Comparison of ENCODE assay signal across 25 mouse cellular contexts in the genomic region with DNA sequence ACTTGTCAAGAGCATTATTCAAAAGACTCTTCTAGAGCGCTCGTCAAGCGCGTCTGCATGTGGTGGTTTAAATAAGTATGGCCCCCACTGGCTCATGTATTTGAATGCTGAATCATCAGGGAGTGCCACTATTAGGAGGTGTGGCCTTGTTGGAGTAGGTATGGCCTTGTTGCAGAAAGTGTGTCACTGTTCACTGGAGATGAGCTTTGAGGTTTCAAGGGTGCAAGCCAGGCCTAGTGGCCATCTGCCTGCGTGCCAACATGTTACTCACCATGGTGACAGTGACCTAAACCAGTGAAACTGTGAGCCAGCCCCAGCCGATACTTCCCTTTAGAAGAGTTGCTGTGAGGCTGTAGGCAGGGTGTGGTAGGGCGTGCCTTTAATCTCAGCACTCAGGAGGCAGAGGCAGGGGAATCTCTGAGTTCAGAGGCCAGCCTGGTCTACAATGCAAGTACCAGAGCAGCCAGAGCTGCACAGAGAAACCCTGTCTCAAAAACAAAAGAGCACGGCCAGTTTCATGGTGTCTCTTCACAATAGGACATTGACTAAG. TPM values are rescaled to one million over a fixed set of nuclear protein-coding genes. Genes with fewer than 3 reads are reported as not detected.
DNase-seq lines count a peak whose midpoint lies in the region; TF ChIP-seq lines count a peak whose summit lies in the region.
"Had no signal": no experiment of that assay in that cellular context is flagged by ENCODE, and none has a peak within 500 bp of the region (broad histone marks: within the 10 kb centered on the region; RNA-seq: fewer than 3 reads in every experiment).

No protein-coding gene starts in this region.

- H3K27ac ChIP-seq in heart, adult 2 months: no peak overlapping the region
- H3K27ac ChIP-seq in thymus, adult 2 months (ENCODE audit: control insufficient read depth, insufficient read depth, low read length): no peak overlapping the region
- H3K27ac ChIP-seq: forebrain, embryonic 13.5 days; gastrocnemius, adult 2 months; hindbrain, embryonic 10.5 days; hindbrain, embryonic 15.5 days; liver, embryonic 15.5 days; lung, embryonic 15.5 days; neural tube, embryonic 12.5 days; stomach, postnatal 0 days had no signal

- TF ChIP-seq POLR2A in heart, adult 2 months (IDR thresholded peaks at IDR 0.05; ENCODE audit: insufficient read depth, low read depth, low read length): no peak
- TF ChIP-seq POLR2A in thymus, adult 2 months (IDR thresholded peaks at IDR 0.05; ENCODE audit: control insufficient read depth, extremely low read depth, insufficient read depth, low read length, poor library complexity): no peak

- no peak for TF ChIP-seq CTCF in heart, adult 2 months (IDR thresholded peaks at IDR 0.05)
- no peak for TF ChIP-seq CTCF in thymus, adult 2 months (IDR thresholded peaks at IDR 0.05; ENCODE audit: borderline replicate concordance, control insufficient read depth, extremely low read depth, insufficient read depth, low read length, poor library complexity)

- TF ChIP-seq EP300 in heart, adult 2 months (IDR thresholded peaks at IDR 0.05; ENCODE audit: insufficient read depth, low read depth, low read length): no peak

- DNase-seq in heart, adult 11 months: peak; percentile 52
- no peak for DNase-seq in heart, adult 2 months
- DNase-seq in ES-CJ7 (ENCODE audit: low read depth, low spot score): peak; percentile 59
- peak; percentile 85 for DNase-seq in adrenal gland, adult 2 months
- peak; percentile 52 to 83 for DNase-seq in adrenal gland, postnatal 36 days
- DNase-seq in testis, postnatal 14 days (ENCODE audit: low spot score): no peak
- DNase-seq in frontal cortex, adult 2 months (ENCODE audit: extremely low spot score in 1 of 2, low spot score in 1 of 2): no peak
- no peak for DNase-seq in thymus, adult 2 months
- DNase-seq: cerebellum, adult 9-10 months; cerebellum, postnatal 36 days; gastrocnemius, adult 2 months; gastrocnemius, postnatal 36 days; heart, postnatal 14 days; kidney, postnatal 14 days; layer of hippocampus, adult 9-11 months; liver; right cerebral cortex, postnatal 4 days had no signal

- H3K27me3 ChIP-seq in heart, adult 2 months (ENCODE audit: control insufficient read depth, insufficient read depth, low read length): no peaks in the 10 kb centered on the region
- no peaks in the 10 kb centered on the region for H3K27me3 ChIP-seq in thymus, adult 2 months (ENCODE audit: control insufficient read depth, insufficient read depth, low read length)
- H3K27me3 ChIP-seq: forebrain, embryonic 13.5 days; hindbrain, embryonic 15.5 days; liver, embryonic 15.5 days; lung, embryonic 15.5 days; neural tube, embryonic 12.5 days had no signal

- no peaks in the 10 kb centered on the region for H3K36me3 ChIP-seq in heart, adult 2 months (ENCODE audit: control insufficient read depth, insufficient read depth, low read length)
- no peaks in the 10 kb centered on the region for H3K36me3 ChIP-seq in thymus, adult 2 months (ENCODE audit: control insufficient read depth, insufficient read depth, low read length)
- H3K36me3 ChIP-seq: hindbrain, embryonic 10.5 days; hindbrain, embryonic 15.5 days; liver, embryonic 15.5 days; lung, embryonic 15.5 days had no signal

- intact Hi-C loops in heart, adult 2 months (cut with DNase I): no loop called here

- WGBS in heart, adult 2 months: 98% methylated on average over 8 of the region's 8 CpGs
- WGBS in thymus, adult 2 months: 98% methylated on average over 8 of the region's 8 CpGs

- H3K9ac ChIP-seq in heart, adult 2 months (ENCODE audit: low read depth, low read length): no peak overlapping the region
- H3K9ac ChIP-seq: forebrain, embryonic 13.5 days; hindbrain, embryonic 15.5 days; liver, embryonic 15.5 days; lung, embryonic 15.5 days; neural tube, embryonic 12.5 days had no signal

- no peak overlapping the region for H3K4me3 ChIP-seq in heart, adult 2 months
- no peak overlapping the region for H3K4me3 ChIP-seq in thymus, adult 2 months (ENCODE audit: control insufficient read depth, insufficient read depth, low read length)
- H3K4me3 ChIP-seq: forebrain, embryonic 13.5 days; gastrocnemius, adult 2 months; hindbrain, embryonic 10.5 days; hindbrain, embryonic 15.5 days; liver, embryonic 15.5 days; lung, embryonic 15.5 days; myocyte; neural tube, embryonic 12.5 days had no signal

- peaks cover 2% of the 10 kb centered on the region for H3K4me1 ChIP-seq in heart, adult 2 months (ENCODE audit: control insufficient read depth, insufficient read depth, low read length)
- H3K4me1 ChIP-seq in thymus, adult 2 months (replicated peaks; ENCODE audit: control insufficient read depth, insufficient read depth, low read length): no peaks in the 10 kb centered on the region
- H3K4me1 ChIP-seq: forebrain, embryonic 13.5 days; hindbrain, embryonic 10.5 days; hindbrain, embryonic 15.5 days; liver, embryonic 15.5 days; lung, embryonic 15.5 days; neural tube, embryonic 12.5 days had no signal

- peaks cover 3% of the 10 kb centered on the region; the same call in 1 of the 2 replicates for H3K79me2 ChIP-seq in heart, adult 2 months (replicated peaks; ENCODE audit: control insufficient read depth, insufficient read depth, low read length)

RNA-seq across cellular contexts. Expression of a gene that starts 13.1 kb away (rescaled TPM):
- 1 to 10 TPM; 7.2 to 7.8 TPM for total RNA-seq in heart, adult 2 months (2021)
- 5.6 and 5.7 TPM in 2 replicates for polyA plus RNA-seq in heart, adult 2 months (2012; rRNA removed)
- total RNA-seq in adrenal gland, adult 2 months (2021): 1 to 10 TPM; 9.3 to 9.7 TPM
- polyA plus RNA-seq in adrenal gland, adult 2 months (2012; rRNA removed): 6.1 and 8.9 TPM in 2 replicates
- total RNA-seq in adrenal gland, postnatal 36 days (2021): 10 to 100 TPM in 1 of 2 experiments, 1 to 10 TPM in 1; 9.9 to 13.3 TPM
- 4.4 and 5.1 TPM in 2 replicates for polyA plus RNA-seq in frontal cortex, adult 2 months (2012; rRNA removed)
- polyA plus RNA-seq in thymus, adult 2 months (2012; rRNA removed): 3.8 and 7.2 TPM in 2 replicates

RNA-seq across cellular contexts. Expression of a gene that starts 40.0 kb away (rescaled TPM):
- 100 to 1,000 TPM; 123 to 147 TPM for total RNA-seq in heart, adult 2 months (2021)
- 86.0 and 94.9 TPM in 2 replicates for polyA plus RNA-seq in heart, adult 2 months (2012; rRNA removed)
- total RNA-seq in adrenal gland, adult 2 months (2021): 100 to 1,000 TPM; 114 to 144 TPM
- polyA plus RNA-seq in adrenal gland, adult 2 months (2012; rRNA removed): 10.5 and 12.2 TPM in 2 replicates
- total RNA-seq in adrenal gland, postnatal 36 days (2021): 100 to 1,000 TPM; 115 to 118 TPM
- 97.8 and 97.9 TPM in 2 replicates for polyA plus RNA-seq in frontal cortex, adult 2 months (2012; rRNA removed)
- polyA plus RNA-seq in thymus, adult 2 months (2012; rRNA removed): 39.1 and 48.2 TPM in 2 replicates

Comparison
In these comparisons a context has a peak if more than half of its experiments do, and no peak if none do; other contexts are left out.
1. DNase-seq: peak in heart, adult 11 months (single experiment), ES-CJ7 (single experiment), adrenal gland, adult 2 months (single experiment) and adrenal gland, postnatal 36 days (2 of 2); none in heart, adult 2 months (0 of 2), testis, postnatal 14 days (single experiment), frontal cortex, adult 2 months (0 of 2) and thymus, adult 2 months (single experiment).